Mouse (Mus musculus): ENCODE data around the gene Stmn3.
A peak's percentile ranks its signal among the peaks of the same experiment; 100 is the strongest.

Stmn3 gene

GRCm38 (mm10) chr2:181314080-181314810 is at the start of gene Stmn3:
Gene Stmn3, minus strand, starts transcription at chr2:181314500.
- DNase-seq (ENCODE audit: low spot score in 2 of 2) = peak; percentile 56 to 73

GRCm38 (mm10) chr2:181363946-181364345 is 49.6 kb upstream of the Stmn3 start:
- DNase-seq (ENCODE audit: low spot score in 2 of 2) = no peak

GRCm38 (mm10) chr2:181356780-181357179 is 42.5 kb upstream of the Stmn3 start:
- no peak for DNase-seq (ENCODE audit: low spot score in 2 of 2)

GRCm38 (mm10) chr2:181342766-181343165 is 28.5 kb upstream of the Stmn3 start:
- DNase-seq (ENCODE audit: low spot score in 2 of 2) = no peak

- DNase-seq (ENCODE audit: low spot score in 2 of 2) = no peak
Observed at GRCm38 (mm10) chr2:181340426-181340825, 26.1 kb upstream of the Stmn3 start.

- DNase-seq (ENCODE audit: low spot score in 2 of 2) = peak; percentile 36 to 50
Observed at GRCm38 (mm10) chr2:181334023-181334422, 19.7 kb upstream of the Stmn3 start.

GRCm38 (mm10) chr2:181332542-181332941 is 18.2 kb upstream of the Stmn3 start:
- no peak for DNase-seq (ENCODE audit: low spot score in 2 of 2)

- no peak for DNase-seq (ENCODE audit: low spot score in 2 of 2)
Observed at GRCm38 (mm10) chr2:181326098-181326497, 11.8 kb upstream of the Stmn3 start.

- DNase-seq (ENCODE audit: low spot score in 2 of 2) = no peak
Observed at GRCm38 (mm10) chr2:181322136-181322535, 7.8 kb upstream of the Stmn3 start.

- DNase-seq (ENCODE audit: low spot score in 2 of 2) = no peak
Observed at GRCm38 (mm10) chr2:181320103-181320499, 5.8 kb upstream of the Stmn3 start.

GRCm38 (mm10) chr2:181319248-181320102 is 5.2 kb upstream of the Stmn3 start, which contains the start of gene Rtel1:
Gene Rtel1, plus strand, starts transcription at chr2:181319739.
- DNase-seq (ENCODE audit: low spot score in 2 of 2) = peak; percentile 64 to 80

- DNase-seq (ENCODE audit: low spot score in 2 of 2) = peak in 1 of 2 experiments; percentile 47
Observed at GRCm38 (mm10) chr2:181313344-181314079, 788 bp downstream of the Stmn3 start.

- DNase-seq (ENCODE audit: low spot score in 2 of 2) = no peak
Observed at GRCm38 (mm10) chr2:181313006-181313343, 1.3 kb downstream of the Stmn3 start.

- no peak for DNase-seq (ENCODE audit: low spot score in 2 of 2)
Observed at GRCm38 (mm10) chr2:181312435-181312834, 1.9 kb downstream of the Stmn3 start.

GRCm38 (mm10) chr2:181307144-181307804 is 7.0 kb downstream of the Stmn3 start:
- DNase-seq (ENCODE audit: low spot score in 2 of 2) = peak in 1 of 2 experiments; percentile 55

GRCm38 (mm10) chr2:181304944-181305343 is 9.4 kb downstream of the Stmn3 start:
- DNase-seq (ENCODE audit: low spot score in 2 of 2) = no peak

GRCm38 (mm10) chr2:181302041-181302440 is 12.3 kb downstream of the Stmn3 start:
- no peak for DNase-seq (ENCODE audit: low spot score in 2 of 2)

GRCm38 (mm10) chr2:181290937-181291336 is 23.4 kb downstream of the Stmn3 start:
- no peak for DNase-seq (ENCODE audit: low spot score in 2 of 2)

GRCm38 (mm10) chr2:181288691-181289090 is 25.6 kb downstream of the Stmn3 start:
- DNase-seq (ENCODE audit: low spot score in 2 of 2) = no peak

GRCm38 (mm10) chr2:181287958-181288350 is 26.3 kb downstream of the Stmn3 start, which contains the start of gene Gmeb2:
Gene Gmeb2, minus strand, starts transcription at chr2:181288035.
- peak; percentile 91 to 92 for DNase-seq (ENCODE audit: low spot score in 2 of 2)

- peak; percentile 75 to 81 for DNase-seq (ENCODE audit: low spot score in 2 of 2)
Observed at GRCm38 (mm10) chr2:181287338-181287957, 26.9 kb downstream of the Stmn3 start.

All from frontal cortex, postnatal 10 days (tissue).